8 mouse cellular contexts compared by ENCODE assay signal in the genomic region with DNA sequence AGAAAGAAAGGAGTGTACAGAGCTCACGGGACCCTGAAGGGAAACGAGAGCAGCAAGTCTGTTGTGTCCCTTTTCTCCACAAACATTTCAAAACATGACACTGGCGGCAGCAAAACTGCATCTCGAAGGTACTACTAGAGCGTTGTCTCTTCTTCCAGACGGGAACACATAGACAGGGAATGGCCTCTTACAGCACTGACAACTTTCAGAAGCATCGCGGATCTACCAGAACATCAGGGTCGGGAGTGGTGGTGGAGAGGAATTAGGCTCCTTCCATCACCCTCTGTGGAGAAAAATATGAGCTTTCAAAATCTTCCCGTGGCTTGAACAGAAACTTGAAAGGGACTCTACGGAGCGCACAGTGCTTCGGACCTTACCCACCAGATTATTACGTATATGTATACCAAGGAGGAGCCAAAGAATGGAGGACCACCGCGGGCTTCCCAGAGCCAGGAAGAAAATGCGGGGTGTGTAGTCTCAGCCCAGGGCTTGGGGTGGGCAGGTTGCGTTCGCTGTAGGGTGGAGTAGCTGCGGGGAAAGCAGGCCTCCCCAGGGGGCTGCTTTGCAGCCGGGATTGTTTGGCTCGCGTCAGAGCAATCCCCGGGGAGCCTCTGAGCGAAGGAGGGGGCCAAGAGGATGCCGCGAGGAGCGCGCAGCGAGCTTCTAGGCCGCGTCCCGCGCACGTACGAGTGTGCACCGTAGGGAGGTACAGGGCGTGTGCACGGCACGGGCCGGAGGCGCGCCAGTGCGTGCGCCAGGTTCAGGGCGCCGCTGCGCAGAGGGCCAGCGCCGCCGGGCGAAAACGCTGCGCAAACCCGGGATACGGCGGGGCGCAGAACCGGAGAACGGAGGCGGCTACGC. TPM values are rescaled to one million over a fixed set of nuclear protein-coding genes. Genes with fewer than 3 reads are reported as not detected.
A peak's percentile ranks its signal among the peaks of the same experiment; 100 is the strongest.
DNase-seq lines count a peak whose midpoint lies in the region; ATAC-seq and TF ChIP-seq lines count a peak whose summit lies in the region.

A gene (plus strand): TSS at position 799 of the 861 bp plus-strand sequence.

- peak; percentile 83 for ATAC-seq in cerebellum, adult (ENCODE audit: insufficient number of reproducible peaks, low FRiP score, low TSS enrichment)
- ATAC-seq in inflammation-experienced regulatory T-cells, adult 6 months, result peak; percentile 66

- no peaks in the 10 kb centered on the region for H3K36me3 ChIP-seq in midbrain, embryonic 10.5 days
- H3K36me3 ChIP-seq in spleen, adult 2 months (ENCODE audit: control insufficient read depth, insufficient read depth, low read length), result no peaks in the 10 kb centered on the region

- intact Hi-C loops in gastrocnemius, postnatal 14 days (cut with DNase I; ENCODE audit: low total_unique reads), result loop anchor here (10.0 kb wide), 1 partner anchor 269 kb away; no protein-coding TSS in a partner anchor
- intact Hi-C loops in left cerebral cortex, postnatal 36 days (cut with DNase I), result loop anchor here (5.0 kb wide), 2 partner anchors 171 to 266 kb away; a partner anchor contains a TSS

- no peak for DNase-seq in cerebellum, adult 8-10 months
- DNase-seq in gastrocnemius, postnatal 14 days, result peak; percentile 66
- peak; percentile 88 to 89 for DNase-seq in left cerebral cortex, postnatal 36 days (ENCODE audit: low spot score in 2 of 2)
- no peak for DNase-seq in midbrain, embryonic 10.5 days (ENCODE audit: low spot score)
- peak; percentile 76 to 80 for DNase-seq in spleen, adult 2 months (ENCODE audit: low read depth in 1 of 2, low spot score in 2 of 2)

- no peak for TF ChIP-seq CTCF in cortical plate, adult 2 months (IDR thresholded peaks at IDR 0.05; ENCODE audit: extremely low read depth, insufficient read depth, low read length)
- no peak for TF ChIP-seq CTCF in spleen, adult 2 months (IDR thresholded peaks at IDR 0.05; ENCODE audit: extremely low read depth, insufficient read depth, insufficient read length, insufficient replicate concordance)

- no peaks in the 10 kb centered on the region for H3K9me3 ChIP-seq in midbrain, embryonic 10.5 days (replicated peaks)

- peaks cover 2% of the 10 kb centered on the region; the same call in 1 of the 2 replicates for H3K4me1 ChIP-seq in cortical plate, adult 2 months (ENCODE audit: control insufficient read depth, insufficient read depth, low read length)
- peaks cover 49% of the 10 kb centered on the region for H3K4me1 ChIP-seq in midbrain, embryonic 10.5 days
- peaks cover 9% of the 10 kb centered on the region for H3K4me1 ChIP-seq in spleen, adult 2 months (ENCODE audit: control insufficient read depth, insufficient read depth, insufficient read length)

- peak; percentile 29; the same call in 1 of the 2 replicates for TF ChIP-seq POLR2A in cortical plate, adult 2 months (IDR thresholded peaks at IDR 0.05; ENCODE audit: extremely low read depth, insufficient read depth, low read length)
- no peak for TF ChIP-seq POLR2A in spleen, adult 2 months (IDR thresholded peaks at IDR 0.05; ENCODE audit: low read depth, low read length)

- peak within 1 kb of the TSS; percentile 97 for H3K27ac ChIP-seq in cortical plate, adult 2 months (ENCODE audit: insufficient read depth, low read length)
- H3K27ac ChIP-seq in midbrain, embryonic 10.5 days (replicated peaks), result peak within 1 kb of the TSS; percentile 97
- peak within 1 kb of the TSS; percentile 94 for H3K27ac ChIP-seq in spleen, adult 2 months (ENCODE audit: insufficient read depth, low read length)

- H3K27me3 ChIP-seq in midbrain, embryonic 10.5 days (ENCODE audit: low read depth, poor library complexity, severe bottlenecking), result peaks cover 31% of the 10 kb centered on the region
- H3K27me3 ChIP-seq in spleen, adult 2 months (ENCODE audit: control insufficient read depth, insufficient read depth, low read length), result no peaks in the 10 kb centered on the region

- WGBS in midbrain, embryonic 10.5 days, result 1% methylated on average over 62 of the region's 62 CpGs
- under 1% methylated on average over 61 of the region's 62 CpGs for WGBS in spleen, adult 2 months

- peak within 1 kb of the TSS; percentile 80 for H3K4me3 ChIP-seq in cortical plate, adult 2 months (ENCODE audit: insufficient read depth, low read length)
- H3K4me3 ChIP-seq in midbrain, embryonic 10.5 days, result peak within 1 kb of the TSS; percentile 93
- H3K4me3 ChIP-seq in spleen, adult 2 months (ENCODE audit: extremely low read depth, insufficient read depth, insufficient read length), result peak within 1 kb of the TSS; percentile 84

RNA-seq across cellular contexts. Expression of the gene that starts here (rescaled TPM):
- polyA plus RNA-seq in cortical plate, adult 2 months (2012; rRNA removed), result 46.9 and 54.7 TPM in 2 replicates
- total RNA-seq in gastrocnemius, postnatal 14 days (2021), result 10 to 100 TPM; 16.5 to 18.1 TPM
- 10 to 100 TPM; 10.8 to 19.2 (median 17.4) TPM for polyA plus RNA-seq in inflammation-experienced regulatory T-cells, adult 6 months (2017; shearing (Covaris generic))
- 10 to 100 TPM; 47.7 to 65.3 TPM for total RNA-seq in left cerebral cortex, postnatal 36 days (2021)
- polyA plus RNA-seq in midbrain, embryonic 10.5 days (2016; fragmentation: Nextera tagmentation; extraction: Ambion mirVana), result 9.4 and 12.4 TPM in 2 replicates
- 22.7 and 29.1 TPM in 2 replicates for polyA plus RNA-seq in spleen, adult 2 months (2012; rRNA removed)

Comparison
In these comparisons a context has a peak if more than half of its experiments do, and no peak if none do; other contexts are left out.
1. DNase-seq: peak in gastrocnemius, postnatal 14 days (single experiment), left cerebral cortex, postnatal 36 days (2 of 2) and spleen, adult 2 months (2 of 2); none in cerebellum, adult 8-10 months (single experiment) and midbrain, embryonic 10.5 days (single experiment).
2. Peak in every context shown above with its lines, with median percentiles within 50 percentile points of each other: H3K27ac ChIP-seq and H3K4me3 ChIP-seq.